Mouse (Mus musculus): ENCODE measurements at regions not wholly inside any gene's neighbourhood (a gene's known extent, or its start where the extent isn't known, plus 50 kb on each side); places are given as distances from the start of the nearest gene placed in this dataset.
"Not testable (repeated sequence)": the region's sequence is repeated elsewhere in the genome, so short reads cannot be mapped to it uniquely, and the experiment has no call there.

DNA sequence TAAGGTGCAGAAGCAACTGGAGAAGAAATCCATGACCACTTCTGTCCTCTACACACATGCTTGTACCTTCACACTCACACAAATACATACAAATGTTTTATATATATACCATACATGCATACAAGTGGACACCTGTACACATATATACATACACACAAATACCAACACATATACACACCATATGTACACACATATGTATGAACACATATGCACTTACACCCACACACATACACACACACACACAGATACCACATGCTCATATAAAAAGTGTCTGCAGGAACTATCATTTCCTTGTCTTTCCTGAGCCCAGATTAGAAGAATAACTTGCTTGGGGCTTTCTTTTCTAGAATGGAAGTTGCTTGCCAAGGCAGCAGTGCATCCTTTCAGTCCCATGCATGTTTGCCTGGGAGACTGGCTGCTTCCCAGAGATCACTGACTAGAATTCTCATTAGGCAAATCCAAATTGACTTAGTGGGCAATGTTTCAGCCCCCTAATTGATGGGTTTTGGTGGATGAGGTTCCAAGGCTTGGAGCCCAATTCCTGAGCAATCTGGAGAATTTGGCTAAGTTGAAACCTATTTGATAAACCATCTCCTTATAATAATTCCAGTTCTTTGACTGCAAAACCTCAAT, 169.2 kb upstream of the Hddc2 start:
- no peaks in the 10 kb centered on the region for H3K4me1 ChIP-seq (ENCODE audit: control insufficient read depth, insufficient read depth, low read length)
- H3K4me3 ChIP-seq (replicated peaks; ENCODE audit: extremely low read depth, low read depth, low read length), result no peak overlapping the region
- TF ChIP-seq POLR2A (IDR thresholded peaks at IDR 0.05; ENCODE audit: borderline replicate concordance, extremely low read depth, low read depth, low read length) (no peak), CTCF (IDR thresholded peaks at IDR 0.05; ENCODE audit: insufficient read depth, low read length) (no peak)
- DNase-seq, result no peak

DNA sequence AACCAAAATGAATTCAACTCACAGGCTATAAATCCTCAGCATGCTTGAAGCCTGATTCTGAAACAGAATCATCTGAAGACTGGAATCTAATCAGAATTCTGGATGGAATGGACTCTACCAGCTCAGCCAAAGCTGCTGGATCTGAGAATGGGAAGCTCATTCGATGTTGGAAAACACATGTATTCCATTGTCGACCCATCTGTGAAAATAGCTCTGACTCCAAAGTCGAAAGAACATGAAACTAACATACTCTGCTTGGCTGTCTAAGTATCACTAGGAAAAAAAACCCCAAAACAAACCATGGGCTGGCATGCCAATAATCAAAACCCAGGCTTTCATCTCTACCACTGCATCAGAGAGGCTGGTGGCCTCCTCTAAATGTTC, 168.7 kb upstream of the Hddc2 start:
- Histone ChIP-seq H3K4me3 (replicated peaks; ENCODE audit: extremely low read depth, low read depth, low read length) (no peak overlapping the region), H3K4me1 (ENCODE audit: control insufficient read depth, insufficient read depth, low read length) (no peaks in the 10 kb centered on the region)
- TF ChIP-seq CTCF (IDR thresholded peaks at IDR 0.05; ENCODE audit: insufficient read depth, low read length), result no peak
- TF ChIP-seq POLR2A (IDR thresholded peaks at IDR 0.05; ENCODE audit: borderline replicate concordance, extremely low read depth, low read depth, low read length), result no peak
- WGBS, result 68% methylated on average over 3 of the region's 3 CpGs
- DNase-seq, result no peak

DNA sequence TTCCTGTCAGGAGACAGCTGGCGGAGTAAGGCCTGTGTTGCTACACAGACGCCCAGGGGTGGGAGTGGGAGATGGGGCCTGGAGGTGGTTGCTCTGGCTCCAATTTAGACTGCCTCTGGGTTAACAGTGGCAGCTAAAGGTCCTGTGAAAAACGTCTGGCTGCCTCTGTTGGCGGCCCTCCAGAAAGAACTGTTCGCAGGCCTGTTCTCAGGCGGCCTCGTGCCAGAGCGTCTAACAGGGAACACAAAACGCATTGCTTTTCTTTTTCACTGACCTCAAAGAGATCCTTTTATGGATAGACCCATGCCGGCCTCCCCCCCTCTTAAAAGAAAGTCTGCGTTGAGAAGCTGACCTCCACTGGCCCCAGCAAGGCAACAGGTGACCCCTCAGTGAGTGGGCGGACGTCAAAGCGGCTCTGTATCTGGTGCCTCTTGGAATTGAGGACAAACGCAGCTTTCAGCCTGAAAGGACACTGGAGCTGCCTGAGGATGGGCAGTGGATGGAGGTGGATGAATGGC, 140.0 kb upstream of the Hddc2 start:
- 40% methylated on average over 15 of the region's 15 CpGs for WGBS
- Histone ChIP-seq H3K4me3 (replicated peaks; ENCODE audit: extremely low read depth, low read depth, low read length) (no peak overlapping the region), H3K4me1 (ENCODE audit: control insufficient read depth, insufficient read depth, low read length) (no peaks in the 10 kb centered on the region)
- TF ChIP-seq POLR2A (IDR thresholded peaks at IDR 0.05; ENCODE audit: borderline replicate concordance, extremely low read depth, low read depth, low read length) (no peak), CTCF (IDR thresholded peaks at IDR 0.05; ENCODE audit: insufficient read depth, low read length) (no peak)
- DNase-seq, result peak; percentile 12

DNA sequence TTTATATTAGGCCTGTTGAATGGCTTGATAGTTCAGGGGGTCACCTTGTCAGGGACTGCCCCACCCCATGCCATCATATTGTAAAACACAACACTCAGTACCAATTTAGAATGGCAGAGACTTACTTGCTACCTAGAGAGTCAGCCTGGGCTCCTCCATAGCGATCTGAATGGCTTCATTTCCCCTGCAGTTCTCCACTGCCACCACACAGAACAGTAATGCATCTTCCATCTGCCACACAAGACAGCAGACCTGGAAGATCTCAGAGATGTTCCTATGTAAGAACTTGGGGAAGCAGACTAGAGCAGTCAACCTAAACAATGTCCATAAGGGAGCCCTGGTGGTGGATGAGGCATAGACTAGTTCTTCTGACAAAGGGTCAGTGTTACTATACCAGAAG, 123.6 kb upstream of the Hddc2 start:
- 41% methylated on average over 1 of the region's 1 CpGs for WGBS
- TF ChIP-seq POLR2A (IDR thresholded peaks at IDR 0.05; ENCODE audit: borderline replicate concordance, extremely low read depth, low read depth, low read length) (no peak), CTCF (IDR thresholded peaks at IDR 0.05; ENCODE audit: insufficient read depth, low read length) (no peak)
- no peak for DNase-seq
- Histone ChIP-seq H3K4me1 (ENCODE audit: control insufficient read depth, insufficient read depth, low read length) (no peaks in the 10 kb centered on the region), H3K4me3 (replicated peaks; ENCODE audit: extremely low read depth, low read depth, low read length) (no peak overlapping the region)

DNA sequence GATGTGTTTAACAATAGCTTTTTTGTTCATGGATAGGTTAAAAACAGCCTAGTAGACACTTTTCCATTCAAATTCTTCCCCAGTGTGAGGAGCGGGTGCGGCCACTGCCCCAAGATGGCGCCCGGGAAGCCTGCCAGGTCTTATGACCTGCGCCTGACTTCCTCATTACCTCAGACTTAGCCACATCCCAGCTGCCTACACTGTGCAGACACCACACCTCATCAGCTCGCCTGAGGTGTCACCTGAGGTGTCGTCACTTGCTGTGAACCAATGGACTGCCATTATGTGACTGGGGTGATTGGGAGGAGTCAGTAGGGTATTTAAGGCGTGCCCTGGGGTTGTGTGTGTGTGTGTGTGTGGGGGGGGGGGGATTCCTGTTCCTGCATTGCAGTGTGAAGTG, 101.0 kb upstream of the Hddc2 start:
- 91% methylated on average over 8 of the region's 8 CpGs for WGBS

DNA sequence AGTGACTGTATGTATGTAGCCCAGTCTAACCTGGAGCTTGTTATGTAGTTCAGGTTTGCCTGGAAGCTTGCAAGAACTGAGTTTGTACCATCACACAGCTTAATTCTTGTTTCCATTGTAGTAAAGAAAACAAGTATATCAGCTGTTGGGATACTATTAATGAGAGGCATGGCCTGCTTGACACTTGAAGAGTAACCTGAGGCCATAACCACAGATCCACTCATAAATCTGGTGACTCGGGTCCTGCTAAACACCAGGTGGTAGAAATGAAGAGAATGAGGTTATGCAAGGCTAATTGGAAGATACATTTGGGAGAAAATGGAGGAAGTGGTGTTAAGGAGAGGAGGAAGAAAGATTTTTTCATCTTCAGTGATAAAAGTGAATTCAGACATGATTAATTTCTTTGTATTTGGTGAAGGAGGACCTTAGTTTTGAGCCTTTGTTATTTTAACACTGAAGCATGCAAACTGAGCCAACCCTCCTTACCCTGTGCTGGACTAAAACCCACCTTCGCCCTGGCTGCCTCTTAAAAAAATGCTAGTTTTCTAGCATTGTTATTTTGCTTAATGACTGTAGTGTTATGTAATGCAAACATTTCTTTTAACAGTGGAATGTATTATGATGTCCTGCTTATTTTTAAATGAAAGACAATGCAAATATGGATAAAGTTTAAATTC, 100.3 kb upstream of the Hddc2 start:
- H3K4me3 ChIP-seq (replicated peaks; ENCODE audit: extremely low read depth, low read depth, low read length), result no peak overlapping the region
- TF ChIP-seq CTCF (IDR thresholded peaks at IDR 0.05; ENCODE audit: insufficient read depth, low read length) (no peak), POLR2A (IDR thresholded peaks at IDR 0.05; ENCODE audit: borderline replicate concordance, extremely low read depth, low read depth, low read length) (no peak)
- WGBS, result 73% methylated on average over 2 of the region's 2 CpGs
- no peaks in the 10 kb centered on the region for H3K4me1 ChIP-seq (ENCODE audit: control insufficient read depth, insufficient read depth, low read length)
- DNase-seq, result no peak

More for the DNA sequence above, 101.0 kb upstream of the Hddc2 start:
- DNase-seq; H3K4me1 ChIP-seq (ENCODE audit: control insufficient read depth, insufficient read depth, low read length); H3K4me3 ChIP-seq (replicated peaks; ENCODE audit: extremely low read depth, low read depth, low read length): not testable (repeated sequence)

DNA sequence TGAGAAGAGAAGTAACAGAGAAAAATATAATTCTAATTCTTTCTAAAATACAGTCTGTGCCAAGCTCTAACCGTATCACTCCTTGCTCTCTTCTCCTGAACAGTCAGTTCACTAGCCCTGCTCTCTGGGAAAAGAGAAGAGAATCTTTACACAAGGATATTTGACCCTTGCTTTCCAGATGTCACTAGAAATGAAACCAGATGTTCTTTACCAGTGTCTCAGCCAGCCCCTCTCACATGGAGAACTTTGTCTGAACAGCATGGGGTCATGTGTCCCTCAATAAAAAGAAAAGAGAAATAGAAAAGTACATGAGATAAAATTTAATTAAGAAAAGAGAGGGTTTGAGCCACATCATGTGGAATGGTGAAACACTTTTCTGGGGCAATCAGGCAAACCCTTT, 91.3 kb upstream of the Hddc2 start:
- DNase-seq, result no peak
- H3K4me1 ChIP-seq (ENCODE audit: control insufficient read depth, insufficient read depth, low read length), result no peaks in the 10 kb centered on the region
- TF ChIP-seq POLR2A (IDR thresholded peaks at IDR 0.05; ENCODE audit: borderline replicate concordance, extremely low read depth, low read depth, low read length) (no peak), CTCF (IDR thresholded peaks at IDR 0.05; ENCODE audit: insufficient read depth, low read length) (no peak)
- WGBS, result 71% methylated on average over 1 of the region's 1 CpGs
- H3K4me3 ChIP-seq (replicated peaks; ENCODE audit: extremely low read depth, low read depth, low read length), result no peak overlapping the region

DNA sequence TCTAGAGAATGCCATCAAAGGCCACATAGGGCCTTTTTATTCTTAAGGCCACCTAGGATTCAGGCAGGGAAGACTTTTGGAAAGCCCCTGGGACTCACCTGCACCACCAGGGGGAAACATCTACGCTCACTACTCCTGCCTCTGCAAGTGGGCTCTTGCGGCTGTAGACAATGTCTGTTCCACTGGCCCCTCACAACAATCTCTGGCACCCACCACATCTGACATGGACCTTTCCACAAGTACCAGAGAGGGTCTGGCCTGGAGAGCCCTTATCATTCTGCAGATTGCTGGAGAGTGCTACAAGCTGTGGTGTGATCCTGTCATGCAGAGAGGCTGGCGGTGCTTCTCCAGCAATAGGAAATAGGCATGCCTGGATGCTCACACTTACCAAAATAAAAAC, 84.1 kb upstream of the Hddc2 start:
- no peak for DNase-seq

DNA sequence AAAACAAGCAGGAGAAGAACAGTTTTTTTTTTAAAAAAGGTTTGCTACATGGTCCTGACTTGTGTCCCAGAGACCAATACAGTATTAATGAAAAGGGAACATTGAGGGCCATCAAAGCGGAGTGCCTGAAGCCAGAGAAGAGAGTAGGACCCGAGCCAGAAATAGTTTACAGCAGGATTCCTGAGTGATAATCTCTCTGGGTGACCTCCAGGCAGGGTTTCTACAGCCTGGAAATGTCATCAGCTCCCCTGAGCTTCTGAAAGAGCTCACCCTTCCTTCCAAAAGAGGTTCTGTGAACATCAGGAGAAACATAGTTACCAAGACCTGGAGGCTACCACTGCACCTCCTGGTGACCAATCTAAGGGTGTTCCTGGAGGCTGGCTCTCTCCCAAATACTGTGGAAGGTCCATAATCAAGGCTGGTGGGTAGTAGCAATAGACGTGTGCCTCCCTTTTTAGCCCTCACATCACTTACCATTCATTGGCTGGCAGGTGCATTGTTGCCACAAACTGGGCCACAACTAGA, 70.7 kb upstream of the Hddc2 start:
- 49% methylated on average over 3 of the region's 3 CpGs for WGBS
- DNase-seq, result no peak
- no peak for TF ChIP-seq POLR2A (IDR thresholded peaks at IDR 0.05; ENCODE audit: borderline replicate concordance, extremely low read depth, low read depth, low read length)
- TF ChIP-seq CTCF (IDR thresholded peaks at IDR 0.05; ENCODE audit: insufficient read depth, low read length), result no peak

More for the DNA sequence above, 84.1 kb upstream of the Hddc2 start:
- H3K4me1 ChIP-seq (ENCODE audit: control insufficient read depth, insufficient read depth, low read length), result no peaks in the 10 kb centered on the region
- WGBS, result 73% methylated on average over 3 of the region's 3 CpGs
- TF ChIP-seq POLR2A (IDR thresholded peaks at IDR 0.05; ENCODE audit: borderline replicate concordance, extremely low read depth, low read depth, low read length), result no peak
- no peak for TF ChIP-seq CTCF (IDR thresholded peaks at IDR 0.05; ENCODE audit: insufficient read depth, low read length)
- no peak overlapping the region for H3K4me3 ChIP-seq (replicated peaks; ENCODE audit: extremely low read depth, low read depth, low read length)

More for the DNA sequence above, 70.7 kb upstream of the Hddc2 start:
- Histone ChIP-seq H3K4me3 (replicated peaks; ENCODE audit: extremely low read depth, low read depth, low read length) (no peak overlapping the region), H3K4me1 (ENCODE audit: control insufficient read depth, insufficient read depth, low read length) (no peaks in the 10 kb centered on the region)

Measured in lung, adult 2 months (tissue).